Mouse (Mus musculus): ENCODE data around the gene Chrna1. TPM values are rescaled to one million over a fixed set of nuclear protein-coding genes. Genes with fewer than 3 reads are reported as not detected.
A peak's percentile ranks its signal among the peaks of the same experiment; 100 is the strongest.
"Not testable (repeated sequence)": the region's sequence is repeated elsewhere in the genome, so short reads cannot be mapped to it uniquely, and the experiment has no call there.

Gene Chrna1
- polyA plus RNA-seq, 1 experiment from 2014 or later = 2.0 TPM

DNA sequence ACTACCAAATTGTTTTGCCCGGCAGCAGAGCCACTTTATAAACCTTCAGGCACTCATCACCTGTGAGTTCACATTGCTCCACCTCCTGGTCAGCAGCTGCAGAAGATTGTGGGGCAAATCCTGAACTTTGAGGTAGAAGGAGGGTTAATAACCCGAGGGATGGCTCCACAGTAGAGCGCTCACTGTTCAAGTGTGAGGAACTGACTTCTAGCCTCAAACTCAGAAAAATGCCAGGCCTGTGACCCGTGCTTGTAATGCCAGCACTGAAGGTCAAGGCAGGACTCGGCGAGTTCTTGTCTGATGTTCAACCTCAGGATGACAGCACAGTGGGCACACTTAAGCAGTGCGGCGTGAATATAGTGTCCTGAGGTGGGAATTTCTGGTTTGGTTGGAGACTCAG, 22.2 kb downstream of the Chrna1 start:
- Histone ChIP-seq H3K9ac (ENCODE audit: low read length) (no peak overlapping the region), H3K36me3 (ENCODE audit: control insufficient read depth, insufficient read depth, low read length) (no peaks in the 10 kb centered on the region), H3K27me3 (ENCODE audit: control insufficient read depth, insufficient read depth, low read length) (no peaks in the 10 kb centered on the region), H3K4me2 (ENCODE audit: low read depth) (no peak overlapping the region), H3K4me1 (ENCODE audit: control insufficient read depth, insufficient read depth, low read length) (no peaks in the 10 kb centered on the region), H3K27ac (ENCODE audit: low read depth, low read length) (no peak overlapping the region), H3K4me3 (ENCODE audit: low read depth, low read length) (no peak overlapping the region), H3K9me3 (ENCODE audit: control insufficient read depth, low read length) (no peaks in the 10 kb centered on the region)
- DNase-seq (ENCODE audit: low spot score) (no peak), ATAC-seq (ENCODE audit: insufficient read depth, low FRiP score, low TSS enrichment) (no peak)
- 85% methylated on average over 8 of the region's 8 CpGs for WGBS

DNA sequence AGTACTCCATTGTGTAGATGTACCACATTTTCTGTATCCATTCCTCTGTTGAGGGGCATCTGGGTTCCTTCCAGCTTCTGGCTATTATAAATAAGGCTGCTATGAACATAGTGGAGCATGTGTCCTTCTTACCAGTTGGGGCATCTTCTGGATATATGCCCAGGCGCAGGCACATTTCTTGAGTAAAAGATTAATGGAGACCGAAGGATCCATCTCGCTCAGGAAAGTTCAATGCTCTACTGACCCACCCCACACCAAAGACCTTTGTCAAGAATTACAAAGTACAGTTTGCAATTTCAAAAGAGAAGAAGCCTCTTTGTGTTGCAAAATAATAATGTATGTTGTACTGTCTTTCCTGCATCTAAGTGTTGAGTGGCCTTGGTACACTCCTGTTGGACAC, 23.1 kb downstream of the Chrna1 start:
- not testable (repeated sequence) for H3K4me2 ChIP-seq (ENCODE audit: low read depth)

DNA sequence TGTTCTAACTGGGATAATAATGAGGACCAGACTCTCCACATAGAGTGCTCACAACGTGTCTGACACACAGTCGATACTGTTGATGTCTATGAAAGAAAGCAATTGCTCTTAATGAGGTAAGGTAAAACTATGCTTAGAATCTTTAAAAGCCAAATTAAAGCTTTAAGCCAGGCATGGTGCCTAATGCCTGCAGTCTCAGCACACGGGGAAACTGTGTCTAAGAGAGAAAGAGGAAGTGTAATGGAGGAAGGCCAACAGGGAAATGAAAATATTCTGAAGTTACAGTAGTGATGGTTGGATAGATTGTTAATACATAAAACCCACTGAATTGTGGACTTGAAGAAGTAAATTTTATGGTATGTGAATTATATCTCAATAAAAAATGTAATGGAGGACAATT, 25.7 kb downstream of the Chrna1 start:
- no peaks in the 10 kb centered on the region for H3K4me1 ChIP-seq (ENCODE audit: control insufficient read depth, insufficient read depth, low read length)
- whole genome bisulfite sequencing = 87% methylated on average over 3 of the region's 3 CpGs
- H3K27ac ChIP-seq (ENCODE audit: low read depth, low read length) = no peak overlapping the region
- no peak overlapping the region for H3K9ac ChIP-seq (ENCODE audit: low read length)
- DNase-seq (ENCODE audit: low spot score) = no peak
- H3K27me3 ChIP-seq (ENCODE audit: control insufficient read depth, insufficient read depth, low read length) = no peaks in the 10 kb centered on the region
- no peak overlapping the region for H3K4me3 ChIP-seq (ENCODE audit: low read depth, low read length)
- H3K4me2 ChIP-seq (ENCODE audit: low read depth) = no peak overlapping the region
- no peak for ATAC-seq (ENCODE audit: insufficient read depth, low FRiP score, low TSS enrichment)
- no peaks in the 10 kb centered on the region for H3K36me3 ChIP-seq (ENCODE audit: control insufficient read depth, insufficient read depth, low read length)
- H3K9me3 ChIP-seq (ENCODE audit: control insufficient read depth, low read length) = no peaks in the 10 kb centered on the region

More for the DNA sequence above, 23.1 kb downstream of the Chrna1 start:
- not testable (repeated sequence) for H3K9me3 ChIP-seq (ENCODE audit: control insufficient read depth, low read length); H3K4me1 ChIP-seq (ENCODE audit: control insufficient read depth, insufficient read depth, low read length); H3K9ac ChIP-seq (ENCODE audit: low read length); DNase-seq (ENCODE audit: low spot score); H3K36me3 ChIP-seq (ENCODE audit: control insufficient read depth, insufficient read depth, low read length); H3K27ac ChIP-seq (ENCODE audit: low read depth, low read length); ATAC-seq (ENCODE audit: insufficient read depth, low FRiP score, low TSS enrichment); H3K27me3 ChIP-seq (ENCODE audit: control insufficient read depth, insufficient read depth, low read length); H3K4me3 ChIP-seq (ENCODE audit: low read depth, low read length)
- 98% methylated on average over 3 of the region's 3 CpGs for WGBS

DNA sequence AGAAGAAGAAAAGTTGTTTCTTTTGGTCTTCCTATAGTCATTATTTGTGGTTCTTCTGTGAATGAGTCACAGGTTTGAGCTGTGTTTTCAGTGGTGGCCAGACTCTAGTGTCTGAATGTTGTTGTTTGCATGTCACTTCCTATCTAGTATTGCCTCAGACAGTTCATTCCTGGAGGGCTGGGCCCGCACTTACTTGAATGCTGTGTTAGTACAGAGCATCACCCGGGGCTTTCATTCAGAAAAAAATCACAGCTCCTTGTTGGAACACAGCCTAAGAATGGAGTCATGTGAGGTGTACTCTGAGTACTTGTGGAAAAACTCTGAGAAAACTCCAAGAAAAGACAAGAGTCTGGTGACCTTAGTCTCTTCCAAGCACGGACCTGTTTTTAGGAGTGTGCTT, 27.2 kb downstream of the Chrna1 start:
- Histone ChIP-seq H3K27me3 (ENCODE audit: control insufficient read depth, insufficient read depth, low read length) (no peaks in the 10 kb centered on the region), H3K4me1 (ENCODE audit: control insufficient read depth, insufficient read depth, low read length) (no peaks in the 10 kb centered on the region), H3K9ac (ENCODE audit: low read length) (no peak overlapping the region), H3K9me3 (ENCODE audit: control insufficient read depth, low read length) (no peaks in the 10 kb centered on the region), H3K36me3 (ENCODE audit: control insufficient read depth, insufficient read depth, low read length) (no peaks in the 10 kb centered on the region), H3K4me3 (ENCODE audit: low read depth, low read length) (no peak overlapping the region), H3K27ac (ENCODE audit: low read depth, low read length) (no peak overlapping the region), H3K4me2 (ENCODE audit: low read depth) (no peak overlapping the region)
- 76% methylated on average over 3 of the region's 3 CpGs for WGBS
- DNase-seq (ENCODE audit: low spot score) = no peak
- ATAC-seq (ENCODE audit: insufficient read depth, low FRiP score, low TSS enrichment) = no peak

DNA sequence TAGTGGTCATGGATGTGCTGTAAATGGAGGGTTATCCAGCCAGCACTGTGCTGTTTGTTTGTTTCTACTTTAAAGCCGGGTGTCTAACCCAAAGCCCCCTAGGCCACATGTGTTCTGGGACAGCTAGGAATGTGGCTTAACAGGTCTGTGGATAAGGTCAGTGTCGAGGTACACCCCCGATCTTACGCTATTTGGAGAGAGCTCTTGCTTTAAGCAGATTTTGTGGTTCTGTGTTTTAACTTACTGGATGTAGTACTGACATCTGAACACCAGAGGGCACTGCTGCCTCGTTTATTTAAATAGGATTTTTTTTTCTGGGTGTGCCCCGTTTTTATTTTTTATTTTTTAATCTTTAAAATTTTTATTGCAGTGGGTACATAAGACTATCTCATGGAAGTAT, 29.4 kb downstream of the Chrna1 start:
- Histone ChIP-seq H3K4me1 (ENCODE audit: control insufficient read depth, insufficient read depth, low read length) (no peaks in the 10 kb centered on the region), H3K4me2 (ENCODE audit: low read depth) (no peak overlapping the region), H3K9ac (ENCODE audit: low read length) (no peak overlapping the region), H3K27ac (ENCODE audit: low read depth, low read length) (no peak overlapping the region), H3K9me3 (ENCODE audit: control insufficient read depth, low read length) (no peaks in the 10 kb centered on the region), H3K36me3 (ENCODE audit: control insufficient read depth, insufficient read depth, low read length) (no peaks in the 10 kb centered on the region), H3K4me3 (ENCODE audit: low read depth, low read length) (no peak overlapping the region), H3K27me3 (ENCODE audit: control insufficient read depth, insufficient read depth, low read length) (no peaks in the 10 kb centered on the region)
- WGBS = 27% methylated on average over 6 of the region's 6 CpGs
- no peak for ATAC-seq (ENCODE audit: insufficient read depth, low FRiP score, low TSS enrichment)
- DNase-seq (ENCODE audit: low spot score) = no peak

DNA sequence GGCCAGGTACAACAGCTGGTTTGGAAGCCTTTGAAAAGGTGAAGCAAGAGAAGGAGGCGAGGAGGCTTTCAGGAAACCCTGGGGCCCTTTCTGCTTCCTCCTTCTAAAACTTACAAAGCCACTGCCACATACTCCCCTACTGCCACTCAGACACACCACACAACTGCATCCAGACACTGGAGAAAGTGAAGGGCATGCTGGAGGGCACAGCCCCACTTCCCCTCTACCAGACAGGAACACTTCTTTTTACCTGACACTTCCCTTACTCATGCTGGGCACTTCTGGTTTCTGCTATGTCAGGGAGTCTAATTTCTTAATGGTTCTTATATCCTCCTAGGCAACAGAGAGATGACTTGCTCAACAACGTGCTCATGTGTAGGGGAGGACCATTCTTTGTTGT, 31.6 kb downstream of the Chrna1 start:
- Histone ChIP-seq H3K4me2 (ENCODE audit: low read depth) (no peak overlapping the region), H3K27ac (ENCODE audit: low read depth, low read length) (no peak overlapping the region), H3K4me3 (ENCODE audit: low read depth, low read length) (no peak overlapping the region), H3K4me1 (ENCODE audit: control insufficient read depth, insufficient read depth, low read length) (no peaks in the 10 kb centered on the region), H3K9me3 (ENCODE audit: control insufficient read depth, low read length) (no peaks in the 10 kb centered on the region), H3K9ac (ENCODE audit: low read length) (no peak overlapping the region), H3K27me3 (ENCODE audit: control insufficient read depth, insufficient read depth, low read length) (no peaks in the 10 kb centered on the region), H3K36me3 (ENCODE audit: control insufficient read depth, insufficient read depth, low read length) (no peaks in the 10 kb centered on the region)
- DNase-seq (ENCODE audit: low spot score) (no peak), ATAC-seq (ENCODE audit: insufficient read depth, low FRiP score, low TSS enrichment) (no peak)
- 73% methylated on average over 2 of the region's 2 CpGs for WGBS

DNA sequence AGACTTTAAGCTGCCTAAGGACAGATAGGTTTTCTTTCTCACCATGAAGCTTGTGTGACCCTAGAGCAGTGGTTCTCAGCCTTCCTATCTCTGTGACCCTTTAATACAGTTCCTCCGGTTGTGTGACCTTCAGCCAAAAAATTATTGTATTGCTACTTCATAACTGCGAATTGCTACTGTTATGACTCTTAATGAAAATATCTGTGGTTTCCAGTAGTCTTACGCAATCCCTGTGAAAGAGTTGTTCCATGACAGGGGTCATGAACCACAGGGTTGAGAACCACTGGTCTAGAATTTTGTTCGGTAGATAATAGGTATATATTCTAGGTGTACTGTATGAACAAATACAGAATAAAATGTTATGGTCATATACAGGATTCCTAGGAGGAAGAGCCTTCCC, 32.9 kb downstream of the Chrna1 start:
- Histone ChIP-seq H3K27ac (ENCODE audit: low read depth, low read length) (no peak overlapping the region), H3K36me3 (ENCODE audit: control insufficient read depth, insufficient read depth, low read length) (no peaks in the 10 kb centered on the region), H3K4me2 (ENCODE audit: low read depth) (no peak overlapping the region), H3K9ac (ENCODE audit: low read length) (no peak overlapping the region), H3K4me3 (ENCODE audit: low read depth, low read length) (no peak overlapping the region), H3K4me1 (ENCODE audit: control insufficient read depth, insufficient read depth, low read length) (no peaks in the 10 kb centered on the region), H3K27me3 (ENCODE audit: control insufficient read depth, insufficient read depth, low read length) (no peaks in the 10 kb centered on the region), H3K9me3 (ENCODE audit: control insufficient read depth, low read length) (no peaks in the 10 kb centered on the region)
- DNase-seq (ENCODE audit: low spot score) (no peak), ATAC-seq (ENCODE audit: insufficient read depth, low FRiP score, low TSS enrichment) (no peak)
- 95% methylated on average over 4 of the region's 4 CpGs for WGBS

DNA sequence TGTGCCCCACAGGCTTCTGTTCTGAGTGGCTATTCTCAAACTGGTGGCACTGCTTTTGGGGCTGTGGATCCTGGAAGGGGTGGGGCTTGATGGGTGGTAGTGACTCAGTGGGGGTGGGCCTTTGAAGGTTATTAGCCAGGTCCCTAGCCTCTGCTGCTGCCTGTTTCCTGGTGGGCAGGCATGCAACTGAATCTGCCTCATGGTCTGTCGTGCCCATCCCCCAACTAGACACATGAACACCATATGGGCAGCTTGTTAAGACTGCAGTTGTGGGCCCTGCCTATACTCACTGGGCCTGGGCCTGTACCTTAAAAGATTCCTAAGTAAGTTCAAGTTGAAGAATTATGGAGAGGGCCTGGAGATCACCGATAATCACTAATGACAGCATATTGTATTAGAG, 34.6 kb downstream of the Chrna1 start:
- no peak overlapping the region for H3K4me2 ChIP-seq (ENCODE audit: low read depth)
- no peaks in the 10 kb centered on the region for H3K4me1 ChIP-seq (ENCODE audit: control insufficient read depth, insufficient read depth, low read length)
- DNase-seq (ENCODE audit: low spot score) = peak; percentile 27
- WGBS = 67% methylated on average over 2 of the region's 2 CpGs
- H3K36me3 ChIP-seq (ENCODE audit: control insufficient read depth, insufficient read depth, low read length) = no peaks in the 10 kb centered on the region
- no peak overlapping the region for H3K4me3 ChIP-seq (ENCODE audit: low read depth, low read length)
- H3K27me3 ChIP-seq (ENCODE audit: control insufficient read depth, insufficient read depth, low read length) = no peaks in the 10 kb centered on the region
- H3K27ac ChIP-seq (ENCODE audit: low read depth, low read length) = no peak overlapping the region
- no peak overlapping the region for H3K9ac ChIP-seq (ENCODE audit: low read length)
- ATAC-seq (ENCODE audit: insufficient read depth, low FRiP score, low TSS enrichment) = no peak
- H3K9me3 ChIP-seq (ENCODE audit: control insufficient read depth, low read length) = no peaks in the 10 kb centered on the region

DNA sequence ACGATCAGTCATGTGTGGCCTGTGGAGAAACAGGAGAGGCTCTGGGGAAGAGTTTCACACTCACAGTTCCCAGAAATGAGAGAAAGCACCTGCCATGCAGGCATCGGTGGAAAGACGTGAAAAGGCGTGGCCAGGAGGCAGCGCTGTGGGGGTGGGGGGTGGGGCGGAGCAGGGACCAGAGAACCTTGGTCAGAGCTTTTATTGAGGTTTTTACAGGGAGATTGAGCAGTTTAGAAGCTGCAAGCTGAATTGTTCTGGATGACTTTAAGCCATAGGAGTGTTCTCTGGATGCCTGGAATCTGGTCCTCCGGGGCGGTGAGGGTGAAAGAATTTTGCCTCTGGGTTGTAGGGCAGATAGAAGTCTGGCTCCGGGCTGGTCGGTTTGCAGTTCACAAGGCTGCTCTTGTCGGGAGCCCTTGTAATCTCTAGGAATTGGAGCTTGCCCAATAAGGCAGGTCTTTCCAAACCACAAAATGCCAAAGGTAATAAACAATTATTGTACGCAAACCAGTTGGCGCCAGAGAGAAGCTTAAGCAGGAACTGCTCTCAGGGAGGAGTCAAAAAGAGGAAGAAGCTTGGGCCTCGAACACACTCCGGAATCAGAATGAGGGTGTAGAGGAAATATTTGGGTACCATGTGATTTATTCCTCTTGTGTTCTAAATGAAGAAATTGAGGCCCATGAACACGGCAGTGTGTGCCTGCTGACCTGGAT, 39.5 kb downstream of the Chrna1 start:
- Histone ChIP-seq H3K36me3 (ENCODE audit: control insufficient read depth, insufficient read depth, low read length) (no peaks in the 10 kb centered on the region), H3K27me3 (ENCODE audit: control insufficient read depth, insufficient read depth, low read length) (no peaks in the 10 kb centered on the region), H3K4me3 (ENCODE audit: low read depth, low read length) (no peak overlapping the region), H3K4me2 (ENCODE audit: low read depth) (no peak overlapping the region), H3K9me3 (ENCODE audit: control insufficient read depth, low read length) (no peaks in the 10 kb centered on the region), H3K27ac (ENCODE audit: low read depth, low read length) (no peak overlapping the region), H3K4me1 (ENCODE audit: control insufficient read depth, insufficient read depth, low read length) (peaks cover 3% of the 10 kb centered on the region; the same call in 1 of the 2 replicates), H3K9ac (ENCODE audit: low read length) (no peak overlapping the region)
- WGBS = 30% methylated on average over 16 of the region's 16 CpGs
- DNase-seq (ENCODE audit: low spot score) (no peak), ATAC-seq (ENCODE audit: insufficient read depth, low FRiP score, low TSS enrichment) (no peak)
